Mouse (Mus musculus): ENCODE data around the gene Olr1. TPM values are rescaled to one million over a fixed set of nuclear protein-coding genes. Genes with fewer than 3 reads are reported as not detected.

The Olr1 gene
- under 1 TPM; 0.36 to 0.65 TPM for total RNA-seq (2021)
- long read RNA-seq, experiment 1: 0 reads
- long read RNA-seq, experiment 2: 0 reads

- no peak for DNase-seq (ENCODE audit: low spot score in 2 of 2)
Observed at GRCm38 (mm10) chr6:129507024-129507423, at the start of gene Olr1. Gene Olr1 (minus strand): TSS chr6:129507165.

DNA sequence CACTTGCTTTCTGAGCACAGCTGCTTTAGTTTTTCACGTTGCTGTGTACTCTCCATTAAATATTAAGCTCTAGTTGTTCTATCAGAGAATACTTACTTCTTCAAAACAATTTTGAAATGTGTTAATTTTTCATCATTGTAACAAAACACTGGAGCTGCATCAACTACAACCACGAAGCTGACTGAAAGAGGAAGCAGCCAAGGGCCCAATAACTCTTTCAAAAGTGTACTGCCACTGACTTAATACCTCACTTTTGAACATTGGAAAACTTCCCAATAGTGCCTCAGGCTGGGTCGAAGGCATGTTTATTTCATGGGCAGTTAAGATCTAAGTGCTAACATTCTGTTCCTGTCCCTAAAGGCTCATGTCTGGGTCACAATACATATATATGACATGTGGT is 41.0 kb upstream of the Olr1 start:
- no peak for DNase-seq (ENCODE audit: low spot score in 2 of 2)

DNA sequence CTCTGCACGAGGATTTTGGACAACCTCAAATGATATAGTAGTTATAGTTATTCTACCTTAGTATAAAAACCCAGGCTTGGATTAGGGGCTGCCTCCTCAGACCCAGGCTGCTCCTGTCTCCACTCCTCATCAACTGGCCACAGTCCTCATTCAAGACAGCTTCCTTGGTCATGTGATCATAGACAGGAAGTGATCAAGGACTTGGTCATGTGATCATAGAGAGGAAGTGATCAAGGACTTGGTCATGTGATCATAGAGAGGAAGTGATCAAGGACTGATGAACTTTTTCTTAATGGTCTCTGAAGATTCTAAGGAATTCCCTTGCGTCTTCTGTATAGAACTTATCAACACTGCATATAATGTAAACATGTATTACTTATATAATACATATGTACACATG is 40.3 kb upstream of the Olr1 start:
- DNase-seq (ENCODE audit: low spot score in 2 of 2): no peak

DNA sequence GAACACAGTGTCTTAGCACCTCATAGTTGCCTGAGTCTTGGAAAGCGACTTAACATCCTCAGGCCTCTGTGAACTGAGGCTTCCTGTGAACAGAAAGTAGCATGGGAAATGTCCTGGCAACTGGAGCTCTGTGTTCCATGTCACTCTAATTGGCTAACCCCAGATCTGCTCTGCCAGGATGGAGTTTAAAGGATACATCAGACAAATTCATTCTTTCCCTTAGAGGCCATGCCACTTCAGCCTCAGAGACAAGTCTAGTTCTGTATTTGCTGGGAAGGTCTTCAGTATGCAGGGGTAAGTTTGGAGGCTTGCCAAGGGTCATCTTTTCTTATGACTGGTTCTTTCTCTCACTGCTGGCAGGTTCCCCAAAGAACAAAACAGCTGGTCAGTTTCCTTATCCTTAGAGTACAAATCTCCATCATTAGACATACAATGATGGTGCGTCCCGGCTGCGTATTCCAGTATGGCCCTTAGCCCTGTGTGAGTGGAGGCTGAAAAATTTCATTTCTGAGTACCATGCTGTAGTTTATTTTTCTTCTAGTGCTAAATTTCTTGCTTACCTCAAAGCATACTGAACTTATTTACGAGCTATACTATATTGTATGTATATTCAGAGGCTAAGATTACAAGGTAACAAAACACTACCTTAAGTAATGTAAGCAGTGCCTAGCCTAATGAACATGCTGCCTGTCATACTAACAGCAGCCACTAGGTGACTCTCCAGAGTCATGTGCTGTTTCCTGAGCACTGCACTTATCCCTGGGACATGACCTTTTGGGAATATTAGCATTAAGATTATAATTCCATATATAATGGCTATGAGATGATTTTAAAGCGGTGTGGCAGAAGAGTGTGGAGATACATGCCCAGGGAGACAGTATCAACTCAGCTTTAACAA is 37.0 kb upstream of the Olr1 start:
- DNase-seq (ENCODE audit: low spot score in 2 of 2): peak in 1 of 2 experiments; percentile 19

GRCm38 (mm10) chr6:129542540-129542939 is 35.6 kb upstream of the Olr1 start:
- DNase-seq (ENCODE audit: low spot score in 2 of 2): no peak

DNA sequence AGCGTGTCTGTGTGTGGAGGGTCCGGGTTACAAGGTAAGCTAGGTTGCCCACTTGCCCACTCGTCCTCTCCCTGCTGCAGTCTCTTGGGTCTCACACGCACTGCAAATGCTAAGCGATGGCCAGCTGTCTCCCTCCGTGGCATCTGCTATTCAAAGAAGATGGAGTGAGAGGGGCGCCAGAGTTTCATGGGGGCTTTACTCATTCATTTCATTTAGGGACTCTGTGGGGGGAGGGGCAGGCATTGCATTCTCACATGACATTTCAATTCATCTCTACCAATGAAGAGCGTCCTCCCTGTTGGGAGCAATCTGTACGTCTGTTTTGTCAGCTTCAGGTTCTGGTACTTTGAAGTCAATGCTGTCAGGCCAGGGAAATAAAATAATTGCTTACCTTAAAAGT is 35.0 kb upstream of the Olr1 start:
- DNase-seq (ENCODE audit: low spot score in 2 of 2): no peak

DNA sequence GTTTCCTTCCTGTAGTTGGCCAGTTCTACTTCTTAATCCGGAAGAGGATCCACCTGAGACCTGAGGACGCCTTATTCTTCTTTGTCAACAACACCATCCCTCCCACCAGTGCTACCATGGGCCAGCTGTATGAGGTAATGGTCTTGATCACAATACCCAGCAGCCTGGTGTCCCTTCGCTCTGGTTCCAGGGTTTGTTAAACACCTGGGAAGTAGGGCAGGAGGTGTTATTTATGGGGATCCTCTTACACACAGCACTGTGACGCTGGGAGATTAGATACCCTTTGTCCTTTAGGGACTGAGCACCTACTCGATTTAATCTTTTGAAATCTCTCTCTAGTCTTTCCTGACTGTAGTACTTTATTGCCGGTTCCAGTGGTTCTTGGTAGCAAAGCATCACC is 31.6 kb upstream of the Olr1 start:
- DNase-seq (ENCODE audit: low spot score in 2 of 2): no peak

DNA sequence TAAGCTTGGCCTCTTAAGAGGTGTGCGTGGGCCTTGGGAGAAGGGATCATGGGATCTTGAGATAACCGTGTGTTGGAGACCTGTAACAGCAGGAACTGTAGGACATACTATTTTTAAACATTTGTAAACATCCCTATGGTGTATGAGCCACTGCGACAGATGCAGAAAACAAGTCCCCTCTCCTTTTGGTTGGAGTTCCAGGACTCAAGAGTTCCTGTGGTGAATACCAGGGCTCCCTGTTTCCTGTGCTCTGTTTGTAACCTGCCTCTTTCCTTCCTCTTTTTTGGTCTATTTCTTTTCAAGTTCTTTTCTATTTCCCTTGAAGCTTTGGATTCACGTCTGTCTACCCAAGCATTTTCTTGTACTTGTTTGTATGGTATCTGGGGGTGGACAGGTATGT is 28.8 kb upstream of the Olr1 start:
- DNase-seq (ENCODE audit: low spot score in 2 of 2): no peak

GRCm38 (mm10) chr6:129534627-129535190 is 27.7 kb upstream of the Olr1 start:
- DNase-seq (ENCODE audit: low spot score in 2 of 2): no peak

GRCm38 (mm10) chr6:129534057-129534456 is 27.1 kb upstream of the Olr1 start:
- no peak for DNase-seq (ENCODE audit: low spot score in 2 of 2)

GRCm38 (mm10) chr6:129532942-129533860 is 26.2 kb upstream of the Olr1 start, which contains the start of gene Gabarapl1:
Gene Gabarapl1 (plus strand): TSS chr6:129533160.
- peak; percentile 44 to 72 for DNase-seq (ENCODE audit: low spot score in 2 of 2)

DNA sequence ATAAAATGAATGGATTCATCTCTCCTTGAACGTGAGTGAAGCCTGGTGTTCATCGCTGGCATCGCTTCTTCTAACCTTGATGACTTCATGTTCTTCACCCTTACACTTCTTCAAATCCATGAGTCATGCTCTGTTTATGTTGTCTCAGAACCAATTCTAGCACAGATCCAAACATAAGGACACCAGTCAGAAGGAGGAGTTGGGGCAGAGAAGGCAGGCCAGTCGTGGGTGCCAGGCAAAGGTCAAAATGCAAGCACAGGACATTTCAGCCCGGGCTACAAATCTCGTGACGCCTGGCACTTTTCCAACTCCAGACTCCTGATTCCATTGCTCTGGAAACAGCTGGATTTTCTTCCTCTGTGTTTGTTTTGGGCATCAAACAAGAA is 25.6 kb upstream of the Olr1 start:
- DNase-seq (ENCODE audit: low spot score in 2 of 2): peak; percentile 24 to 60

DNA sequence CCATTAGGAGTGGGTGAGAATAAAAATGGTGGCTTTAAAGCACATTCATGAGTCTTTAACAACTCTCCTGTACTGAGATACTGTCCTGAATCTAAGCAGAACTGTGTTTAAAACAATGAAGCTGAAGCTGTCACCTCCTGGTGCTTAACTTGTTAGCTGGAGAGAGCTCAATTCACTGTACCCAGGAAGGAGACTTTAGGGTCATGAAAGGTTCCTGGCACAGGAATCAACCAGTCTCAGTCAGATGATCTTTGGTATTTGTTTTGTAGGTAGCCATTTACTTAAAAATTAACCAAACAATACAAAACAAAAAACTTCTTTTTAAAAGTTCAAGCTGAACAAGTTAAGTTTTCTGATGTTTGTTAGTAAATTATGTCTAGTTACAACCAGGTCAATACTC is 23.3 kb upstream of the Olr1 start:
- DNase-seq (ENCODE audit: low spot score in 2 of 2): no peak

DNA sequence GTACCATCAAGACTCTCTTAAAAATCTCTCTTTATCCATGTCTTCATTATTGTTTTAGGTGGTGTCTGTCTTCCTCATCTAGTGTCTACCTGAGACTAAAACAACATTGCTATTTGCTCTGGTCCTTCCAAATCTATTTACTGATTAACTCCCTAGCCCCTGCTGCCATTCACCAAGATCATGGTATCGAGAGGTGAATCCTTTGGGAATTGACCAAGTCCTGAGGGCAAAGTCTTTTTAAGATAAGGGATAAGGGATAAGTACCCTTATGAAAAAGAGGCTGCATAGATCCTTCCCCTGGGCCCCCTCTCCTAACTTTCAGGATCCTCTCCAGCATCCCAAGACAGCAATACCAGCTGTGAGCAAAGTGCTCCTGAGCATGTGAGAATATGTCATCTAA is 22.6 kb upstream of the Olr1 start:
- DNase-seq (ENCODE audit: low spot score in 2 of 2): no peak

GRCm38 (mm10) chr6:129527416-129527815 is 20.5 kb upstream of the Olr1 start:
- no peak for DNase-seq (ENCODE audit: low spot score in 2 of 2)

- no peak for DNase-seq (ENCODE audit: low spot score in 2 of 2)
Observed at GRCm38 (mm10) chr6:129526069-129526468, 19.1 kb upstream of the Olr1 start.

DNA sequence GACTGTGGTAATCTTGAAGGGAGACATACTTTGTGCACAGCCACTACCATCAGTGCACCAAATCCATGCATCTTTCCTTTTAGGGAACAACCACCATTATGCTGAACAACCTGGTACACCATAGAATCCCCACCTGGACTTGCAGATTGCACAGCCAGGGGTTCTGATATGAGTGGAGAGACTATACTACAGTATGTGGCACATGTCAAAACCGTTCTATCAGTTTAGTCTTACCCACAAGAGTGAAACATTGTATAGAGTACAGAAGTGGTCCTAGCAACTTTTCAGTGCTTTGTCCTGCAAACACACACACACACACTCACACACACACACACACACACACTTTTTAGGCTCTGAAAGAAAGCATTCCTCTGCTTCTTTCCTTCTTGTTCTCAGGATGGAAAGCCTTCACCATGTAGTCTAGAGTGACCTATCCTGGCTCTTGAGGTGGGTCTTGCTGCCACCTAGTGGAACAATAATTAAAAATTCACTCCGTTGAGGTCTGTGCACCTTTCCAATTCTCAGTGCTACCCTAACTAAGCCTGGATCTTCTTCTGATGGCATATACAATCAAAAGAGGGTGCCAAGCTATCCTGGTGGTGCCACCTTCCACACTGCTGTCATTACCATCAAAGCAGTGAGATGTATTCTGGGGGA is 10.9 kb upstream of the Olr1 start:
- DNase-seq (ENCODE audit: low spot score in 2 of 2): no peak

DNA sequence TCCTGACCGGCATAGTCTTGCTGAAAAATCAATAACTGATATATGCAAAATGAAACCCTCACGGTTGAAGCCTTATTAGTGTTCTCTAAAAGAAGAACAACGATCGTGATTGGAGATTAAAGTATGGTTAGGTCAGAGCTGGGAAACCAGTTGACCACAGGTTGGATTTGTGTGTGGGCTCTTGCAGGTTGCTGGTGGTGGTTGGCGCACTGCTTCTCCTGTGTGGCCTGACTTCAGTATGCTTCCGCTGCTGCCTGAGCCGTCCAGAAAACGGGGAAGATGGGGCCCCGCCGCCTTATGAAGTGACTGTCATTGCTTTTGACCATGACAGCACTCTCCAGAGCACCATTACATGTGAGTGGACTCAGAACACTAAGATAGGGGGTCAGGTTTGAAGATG is 9.4 kb upstream of the Olr1 start:
- no peak for DNase-seq (ENCODE audit: low spot score in 2 of 2)

DNA sequence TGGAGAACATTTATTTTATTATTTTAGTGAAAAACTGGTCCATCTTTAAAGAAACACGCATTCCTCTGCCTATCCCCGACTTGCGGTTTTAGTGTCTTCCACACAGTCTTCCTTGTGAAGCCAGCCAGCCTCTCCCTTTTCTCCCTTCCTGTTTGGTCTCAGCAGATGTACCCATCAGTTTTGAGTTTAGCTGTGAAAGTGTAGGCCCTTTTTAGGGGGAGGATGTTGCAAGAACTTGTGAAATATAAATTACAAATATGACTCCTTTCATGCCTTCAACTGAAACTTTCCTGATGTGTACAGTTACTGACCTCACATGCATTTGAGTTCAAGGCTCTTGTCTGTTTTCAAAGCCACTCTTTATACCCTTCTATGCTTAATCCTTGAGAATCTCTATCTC is 8.1 kb upstream of the Olr1 start:
- no peak for DNase-seq (ENCODE audit: low spot score in 2 of 2)

DNA sequence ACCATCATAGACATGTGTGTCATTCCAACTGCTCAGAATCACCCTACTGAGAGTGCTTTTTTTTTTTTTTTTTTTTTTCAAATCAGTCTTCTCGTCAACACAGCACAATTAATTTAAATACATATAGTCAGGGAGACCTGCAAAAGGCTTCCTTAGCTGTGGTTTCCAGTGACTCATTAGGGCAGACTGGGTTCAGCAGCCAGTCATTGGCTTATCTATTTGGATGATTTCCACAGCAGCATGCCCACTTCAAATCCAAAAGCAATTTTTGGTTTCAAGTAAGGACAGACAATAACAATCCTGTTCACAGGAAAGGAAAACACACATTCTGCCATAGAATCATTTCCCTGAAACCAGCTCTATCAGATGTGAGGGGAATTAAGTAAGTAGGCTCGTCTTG is 7.4 kb upstream of the Olr1 start:
- no peak for DNase-seq (ENCODE audit: low spot score in 2 of 2)

DNA sequence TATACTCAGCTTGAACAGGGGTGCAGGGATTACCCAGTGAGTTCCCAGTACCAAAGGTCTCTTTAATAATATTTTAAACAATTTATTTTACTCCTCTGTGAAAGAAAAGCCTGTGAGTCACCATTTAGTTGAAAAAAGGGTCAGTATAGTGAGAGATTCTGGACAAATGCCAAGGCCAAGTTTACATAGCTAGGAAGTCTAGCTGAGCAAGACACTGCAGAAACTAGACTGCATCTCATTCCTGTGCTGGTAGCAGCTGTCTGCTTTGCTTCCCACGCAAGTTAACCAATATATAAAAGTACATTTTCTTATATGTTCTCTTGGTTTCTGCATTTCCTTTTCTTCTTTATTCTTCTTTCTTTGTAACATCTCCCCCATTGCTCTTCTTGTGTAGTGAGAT is 6.4 kb upstream of the Olr1 start:
- no peak for DNase-seq (ENCODE audit: low spot score in 2 of 2)

All from adrenal gland, postnatal 4 days (tissue).